Mouse (Mus musculus): Measurements from ENCODE around the gene Plcg2. TPM values are rescaled to one million over a fixed set of nuclear protein-coding genes. Genes with fewer than 3 reads are reported as not detected.

Plcg2 gene
- polyA plus RNA-seq, 1 experiment from 2014 or later, result 1.2 TPM

GRCm38 (mm10) chr8:117548453-117548852 lies 50.4 kb downstream of the Plcg2 start:
- H3K27me3 ChIP-seq (ENCODE audit: control insufficient read depth, insufficient read depth, low read depth, low read length), result no peaks in the 10 kb centered on the region
- H3K4me2 ChIP-seq (ENCODE audit: low read length), result no peak overlapping the region
- 92% methylated on average over 4 of the region's 4 CpGs for WGBS
- no peaks in the 10 kb centered on the region for H3K9me3 ChIP-seq (replicated peaks; ENCODE audit: control insufficient read depth, low read length, poor library complexity, severe bottlenecking)
- H3K9ac ChIP-seq (ENCODE audit: low read depth, low read length), result no peak overlapping the region
- no peak overlapping the region for H3K27ac ChIP-seq (ENCODE audit: low read length)
- H3K4me3 ChIP-seq (ENCODE audit: low read depth, low read length), result no peak overlapping the region
- H3K4me1 ChIP-seq (ENCODE audit: control insufficient read depth, insufficient read depth, low read length), result no peaks in the 10 kb centered on the region
- ATAC-seq, result no peak
- no peaks in the 10 kb centered on the region for H3K36me3 ChIP-seq (ENCODE audit: control insufficient read depth, insufficient read depth, low read length)

GRCm38 (mm10) chr8:117550529-117550928 lies 52.4 kb downstream of the Plcg2 start:
- Histone ChIP-seq H3K9ac (ENCODE audit: low read depth, low read length) (no peak overlapping the region), H3K4me3 (ENCODE audit: low read depth, low read length) (no peak overlapping the region), H3K27ac (ENCODE audit: low read length) (no peak overlapping the region), H3K36me3 (ENCODE audit: control insufficient read depth, insufficient read depth, low read length) (no peaks in the 10 kb centered on the region), H3K9me3 (replicated peaks; ENCODE audit: control insufficient read depth, low read length, poor library complexity, severe bottlenecking) (no peaks in the 10 kb centered on the region), H3K4me2 (ENCODE audit: low read length) (no peak overlapping the region), H3K27me3 (ENCODE audit: control insufficient read depth, insufficient read depth, low read depth, low read length) (no peaks in the 10 kb centered on the region), H3K4me1 (ENCODE audit: control insufficient read depth, insufficient read depth, low read length) (no peaks in the 10 kb centered on the region)
- ATAC-seq, result no peak
- 89% methylated on average over 5 of the region's 5 CpGs for WGBS

GRCm38 (mm10) chr8:117561014-117561413 lies 62.9 kb downstream of the Plcg2 start:
- Histone ChIP-seq H3K4me2 (ENCODE audit: low read length) (no peak overlapping the region), H3K9me3 (replicated peaks; ENCODE audit: control insufficient read depth, low read length, poor library complexity, severe bottlenecking) (no peaks in the 10 kb centered on the region), H3K27me3 (ENCODE audit: control insufficient read depth, insufficient read depth, low read depth, low read length) (no peaks in the 10 kb centered on the region), H3K4me1 (ENCODE audit: control insufficient read depth, insufficient read depth, low read length) (no peaks in the 10 kb centered on the region), H3K27ac (ENCODE audit: low read length) (no peak overlapping the region; the same call in 1 of the 2 replicates), H3K4me3 (ENCODE audit: low read depth, low read length) (no peak overlapping the region), H3K36me3 (ENCODE audit: control insufficient read depth, insufficient read depth, low read length) (no peaks in the 10 kb centered on the region), H3K9ac (ENCODE audit: low read depth, low read length) (no peak overlapping the region)
- ATAC-seq, result no peak
- WGBS, result 78% methylated on average over 4 of the region's 4 CpGs

- no peaks in the 10 kb centered on the region for H3K4me1 ChIP-seq (ENCODE audit: control insufficient read depth, insufficient read depth, low read length)
- no peak overlapping the region; the same call in 1 of the 2 replicates for H3K27ac ChIP-seq (ENCODE audit: low read length)
- H3K27me3 ChIP-seq (ENCODE audit: control insufficient read depth, insufficient read depth, low read depth, low read length), result no peaks in the 10 kb centered on the region
- peak overlapping the region; percentile 37 for H3K4me2 ChIP-seq (ENCODE audit: low read length)
- peak overlapping the region; percentile 33; the same call in 1 of the 2 replicates for H3K9ac ChIP-seq (ENCODE audit: low read depth, low read length)
- peak; percentile 68 for ATAC-seq
- H3K4me3 ChIP-seq (ENCODE audit: low read depth, low read length), result peak overlapping the region; percentile 3; the same call in 1 of the 2 replicates
- H3K36me3 ChIP-seq (ENCODE audit: control insufficient read depth, insufficient read depth, low read length), result no peaks in the 10 kb centered on the region
- WGBS, result 21% methylated on average over 17 of the region's 17 CpGs
- H3K9me3 ChIP-seq (replicated peaks; ENCODE audit: control insufficient read depth, low read length, poor library complexity, severe bottlenecking), result no peaks in the 10 kb centered on the region
Measured at GRCm38 (mm10) chr8:117561735-117562361, 63.8 kb downstream of the Plcg2 start.

- Histone ChIP-seq H3K4me3 (ENCODE audit: low read depth, low read length) (peak overlapping the region; percentile 3; the same call in 1 of the 2 replicates), H3K9ac (ENCODE audit: low read depth, low read length) (no peak overlapping the region), H3K9me3 (replicated peaks; ENCODE audit: control insufficient read depth, low read length, poor library complexity, severe bottlenecking) (no peaks in the 10 kb centered on the region), H3K27me3 (ENCODE audit: control insufficient read depth, insufficient read depth, low read depth, low read length) (no peaks in the 10 kb centered on the region), H3K36me3 (ENCODE audit: control insufficient read depth, insufficient read depth, low read length) (no peaks in the 10 kb centered on the region), H3K4me1 (ENCODE audit: control insufficient read depth, insufficient read depth, low read length) (no peaks in the 10 kb centered on the region), H3K4me2 (ENCODE audit: low read length) (peak overlapping the region; percentile 37; the same call in 1 of the 2 replicates), H3K27ac (ENCODE audit: low read length) (no peak overlapping the region)
- peak; percentile 39; the same call in 1 of the 2 replicates for ATAC-seq
- 25% methylated on average over 16 of the region's 16 CpGs for WGBS
Measured at GRCm38 (mm10) chr8:117562445-117563014, 64.4 kb downstream of the Plcg2 start.

GRCm38 (mm10) chr8:117569409-117569808 lies 71.3 kb downstream of the Plcg2 start:
- H3K36me3 ChIP-seq (ENCODE audit: control insufficient read depth, insufficient read depth, low read length), result no peaks in the 10 kb centered on the region
- H3K9me3 ChIP-seq (replicated peaks; ENCODE audit: control insufficient read depth, low read length, poor library complexity, severe bottlenecking), result no peaks in the 10 kb centered on the region
- H3K27ac ChIP-seq (ENCODE audit: low read length), result no peak overlapping the region
- no peak for ATAC-seq
- H3K9ac ChIP-seq (ENCODE audit: low read depth, low read length), result no peak overlapping the region
- H3K27me3 ChIP-seq (ENCODE audit: control insufficient read depth, insufficient read depth, low read depth, low read length), result no peaks in the 10 kb centered on the region
- H3K4me2 ChIP-seq (ENCODE audit: low read length), result no peak overlapping the region
- 36% methylated on average over 5 of the region's 5 CpGs for WGBS
- H3K4me3 ChIP-seq (ENCODE audit: low read depth, low read length), result no peak overlapping the region
- no peaks in the 10 kb centered on the region for H3K4me1 ChIP-seq (ENCODE audit: control insufficient read depth, insufficient read depth, low read length)

GRCm38 (mm10) chr8:117576291-117576785 lies 78.2 kb downstream of the Plcg2 start:
- Histone ChIP-seq H3K36me3 (ENCODE audit: control insufficient read depth, insufficient read depth, low read length) (no peaks in the 10 kb centered on the region), H3K9ac (ENCODE audit: low read depth, low read length) (no peak overlapping the region), H3K27ac (ENCODE audit: low read length) (no peak overlapping the region), H3K9me3 (replicated peaks; ENCODE audit: control insufficient read depth, low read length, poor library complexity, severe bottlenecking) (no peaks in the 10 kb centered on the region), H3K4me1 (ENCODE audit: control insufficient read depth, insufficient read depth, low read length) (no peaks in the 10 kb centered on the region), H3K27me3 (ENCODE audit: control insufficient read depth, insufficient read depth, low read depth, low read length) (no peaks in the 10 kb centered on the region), H3K4me3 (ENCODE audit: low read depth, low read length) (no peak overlapping the region), H3K4me2 (ENCODE audit: low read length) (no peak overlapping the region)
- 67% methylated on average over 9 of the region's 9 CpGs for WGBS
- no peak for ATAC-seq

- no peak overlapping the region for H3K4me2 ChIP-seq (ENCODE audit: low read length)
- H3K27me3 ChIP-seq (ENCODE audit: control insufficient read depth, insufficient read depth, low read depth, low read length), result no peaks in the 10 kb centered on the region
- no peaks in the 10 kb centered on the region; the same call in 1 of the 2 replicates for H3K9me3 ChIP-seq (replicated peaks; ENCODE audit: control insufficient read depth, low read length, poor library complexity, severe bottlenecking)
- H3K27ac ChIP-seq (ENCODE audit: low read length), result no peak overlapping the region
- H3K36me3 ChIP-seq (ENCODE audit: control insufficient read depth, insufficient read depth, low read length), result no peaks in the 10 kb centered on the region
- WGBS, result 93% methylated on average over 6 of the region's 6 CpGs
- H3K9ac ChIP-seq (ENCODE audit: low read depth, low read length), result no peak overlapping the region
- H3K4me1 ChIP-seq (ENCODE audit: control insufficient read depth, insufficient read depth, low read length), result no peaks in the 10 kb centered on the region
- ATAC-seq, result no peak
- no peak overlapping the region for H3K4me3 ChIP-seq (ENCODE audit: low read depth, low read length)
Measured at GRCm38 (mm10) chr8:117577059-117577458, 79.0 kb downstream of the Plcg2 start.

GRCm38 (mm10) chr8:117577883-117578282 lies 79.8 kb downstream of the Plcg2 start:
- no peak for ATAC-seq
- Histone ChIP-seq H3K27ac (ENCODE audit: low read length) (no peak overlapping the region), H3K4me2 (ENCODE audit: low read length) (no peak overlapping the region), H3K4me3 (ENCODE audit: low read depth, low read length) (no peak overlapping the region), H3K9ac (ENCODE audit: low read depth, low read length) (no peak overlapping the region), H3K9me3 (replicated peaks; ENCODE audit: control insufficient read depth, low read length, poor library complexity, severe bottlenecking) (peaks cover 3% of the 10 kb centered on the region; the same call in 1 of the 2 replicates), H3K4me1 (ENCODE audit: control insufficient read depth, insufficient read depth, low read length) (no peaks in the 10 kb centered on the region), H3K36me3 (ENCODE audit: control insufficient read depth, insufficient read depth, low read length) (no peaks in the 10 kb centered on the region), H3K27me3 (ENCODE audit: control insufficient read depth, insufficient read depth, low read depth, low read length) (no peaks in the 10 kb centered on the region)
- WGBS, result 57% methylated on average over 10 of the region's 10 CpGs

Measured in midbrain, embryonic 16.5 days (tissue).